Mouse (Mus musculus): ENCODE measurements at regions not wholly inside any gene's neighbourhood (a gene's known extent, or its start where the extent isn't known, plus 50 kb on each side); places are given as distances from the start of the nearest gene placed in this dataset.

GRCm38 (mm10) chr5:115790436-115790835 lies 54.6 kb upstream of the Cit start:
- peak; percentile 82 for ATAC-seq (replicated peaks; ENCODE audit: poor library complexity)

All from megakaryocyte progenitor cell, adult 5-6 weeks (primary cell).